Mouse (Mus musculus): Measurements from ENCODE around the gene Gns.

DNA sequence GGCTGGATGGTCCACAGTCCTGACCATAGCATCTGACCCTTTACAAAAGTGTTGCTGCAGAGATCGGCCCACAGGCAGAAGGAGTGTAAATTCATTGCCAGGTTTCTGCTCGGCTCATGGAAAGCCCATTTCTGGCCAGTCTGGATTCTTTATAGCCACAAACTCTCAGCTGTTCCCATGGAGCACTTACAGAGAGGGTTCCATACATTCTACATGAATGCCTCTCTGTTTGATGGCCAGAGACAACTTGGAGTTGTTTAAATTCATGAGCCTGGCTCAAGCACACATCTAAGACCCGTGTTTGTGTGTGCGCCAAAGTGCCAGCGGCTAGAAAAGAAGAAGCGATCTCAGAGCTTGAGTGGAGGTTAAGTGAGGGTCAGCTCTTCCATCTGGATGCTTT is 29.4 kb downstream of the Gns start:
- TF ChIP-seq POLR2A (IDR thresholded peaks at IDR 0.05; ENCODE audit: borderline replicate concordance, control insufficient read depth, low read depth, low read length) (no peak), CTCF (IDR thresholded peaks at IDR 0.05; ENCODE audit: control insufficient read depth, insufficient read depth, low read length) (no peak)
